Mouse (Mus musculus) activated CD4-positive, CD25-positive, alpha-beta regulatory T cell, adult 9 weeks (primary cell): ENCODE measurements around the gene Gm3269. TPM values are rescaled to one million over a fixed set of nuclear protein-coding genes. Genes with fewer than 3 reads are reported as not detected.

Experiments
- polyA plus RNA-seq: library from polyadenylated mRNA; unstranded; fragments of 100-300 nt; shearing (Covaris generic); gene quantifications from one replicate; pipeline ENCODE4 v1.2.1, GENCODE M21; 2017

Gm3269 gene
- polyA plus RNA-seq: not detected

DNA sequence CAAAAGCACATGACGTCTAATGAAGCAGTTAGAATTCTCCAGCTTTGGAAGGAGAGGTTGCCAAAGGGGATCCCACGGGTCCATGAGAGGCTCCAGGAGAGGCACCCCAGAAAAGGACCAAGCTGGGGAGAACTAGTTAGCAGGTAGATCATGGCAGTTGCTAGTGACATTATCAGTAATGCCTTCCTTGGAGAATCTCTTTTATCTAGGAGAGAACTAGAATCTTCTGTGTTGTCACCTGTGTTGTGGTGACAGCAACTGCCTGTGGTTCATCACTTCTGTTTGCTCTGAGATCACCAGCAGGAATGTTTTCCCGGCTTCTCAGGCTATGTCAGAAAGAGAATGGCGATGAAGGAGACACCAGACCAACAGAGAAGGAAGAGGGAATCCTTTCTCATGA, at the start of gene Gm3269:
TSS of gene Gm3269 (plus strand) at position 301 of the 400 bp plus-strand sequence.

DNA sequence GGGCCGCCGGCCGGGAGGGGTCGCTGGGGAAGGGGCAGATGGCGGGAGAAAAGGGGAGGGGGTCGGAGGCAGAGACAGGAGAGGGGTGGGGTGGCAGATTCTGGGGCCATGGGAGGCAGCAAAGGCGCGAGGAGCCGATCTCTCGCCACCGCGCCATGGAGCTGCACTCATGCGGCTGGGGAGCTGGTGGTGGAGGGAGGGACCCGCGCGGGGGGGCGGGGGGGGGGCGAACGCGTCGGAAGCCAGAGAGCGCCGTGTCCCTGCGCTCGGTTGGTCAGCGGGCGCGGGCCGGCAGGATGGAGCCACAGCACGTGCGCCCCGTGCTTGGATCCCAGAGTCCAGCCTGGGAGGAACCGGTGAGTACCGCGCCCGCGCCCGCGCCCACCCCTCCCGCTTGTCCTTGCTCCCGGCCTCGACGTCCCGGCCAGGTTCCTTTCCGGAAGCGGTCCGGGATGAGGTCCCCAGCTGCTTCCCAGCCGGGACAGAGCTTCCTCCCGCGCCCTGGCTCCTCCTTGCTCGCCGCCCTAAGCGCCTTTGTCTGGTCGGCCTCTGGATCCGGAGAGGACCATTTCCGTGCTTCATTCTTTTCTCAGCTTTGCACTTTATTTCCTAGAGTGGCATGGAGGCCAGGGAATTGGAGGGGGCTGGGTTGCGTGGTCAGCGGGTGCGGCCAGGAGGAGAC, 17.5 kb downstream of the Gm3269 start, which contains the start of gene Gm3264:
TSS of gene Gm3264 (plus strand) at position 278 of the 682 bp plus-strand sequence.

GRCm38 (mm10) chr14:4892116-4892515, 54.2 kb downstream of the Gm3269 start, which contains the start of gene Gm3278:
Gene Gm3278, plus strand, starts transcription at chr14:4892416.

Other genes starting within 250 kb of the Gm3269 start
- not detected for gene Gm8159, start 205.8 kb upstream of the Gm3269 start, polyA plus RNA-seq
- gene Gm3239, start 173.9 kb upstream of the Gm3269 start, polyA plus RNA-seq: not detected
- not detected for gene Gm7876, start 128.9 kb upstream of the Gm3269 start, polyA plus RNA-seq
- 2.0 TPM for gene Gm3252, start 111.3 kb upstream of the Gm3269 start, polyA plus RNA-seq
- gene Gm9602, start 61.8 kb upstream of the Gm3269 start, polyA plus RNA-seq: not detected
- 1.6 TPM for gene Gm3264, start 17.5 kb downstream of the Gm3269 start, polyA plus RNA-seq
- not detected for gene Gm3278, start 54.3 kb downstream of the Gm3269 start, polyA plus RNA-seq
- gene Gm8297, start 145.8 kb downstream of the Gm3269 start, polyA plus RNA-seq: 0.24 TPM
- not detected for gene Gm3298, start 177.8 kb downstream of the Gm3269 start, polyA plus RNA-seq
- not detected for gene 4930555G01Rik, start 212.5 kb downstream of the Gm3269 start, polyA plus RNA-seq
- 8.3 TPM for gene Gm8281, start 232.9 kb downstream of the Gm3269 start, polyA plus RNA-seq